12 mouse cellular contexts compared by ENCODE assay signal in genomic region chr7:46122964-46123363, GRCm38 (mm10). TPM values are rescaled to one million over a fixed set of nuclear protein-coding genes. Genes with fewer than 3 reads are reported as not detected.
A peak's percentile ranks its signal among the peaks of the same experiment; 100 is the strongest.
DNase-seq lines count a peak whose midpoint lies in the region; ATAC-seq lines count a peak whose summit lies in the region.
"Had no signal": no experiment of that assay in that cellular context is flagged by ENCODE, and none has a peak within 500 bp of the region (broad histone marks: within the 10 kb centered on the region; RNA-seq: fewer than 3 reads in every experiment).

No protein-coding gene starts in this region.

- no peak for ATAC-seq in cerebellum, adult (ENCODE audit: insufficient number of reproducible peaks, low FRiP score, low TSS enrichment)
- ATAC-seq in megakaryocyte, adult 5-6 weeks (ENCODE audit: poor library complexity, severe bottlenecking) = no peak
- ATAC-seq: inflammation-experienced regulatory T-cells, adult 6 months had no signal

- DNase-seq in cerebellum, adult 11-12 months = peak; percentile 6
- peak; percentile 19 to 36 for DNase-seq in lung, adult 18-20 months
- DNase-seq in lung, postnatal 25 days (ENCODE audit: low spot score) = no peak
- peak; percentile 34 for DNase-seq in embryo, embryonic 11 days
- DNase-seq in lung, postnatal 36 days = peak; percentile 23
- no peak for DNase-seq in adrenal gland, postnatal 4 days (ENCODE audit: low spot score in 2 of 2)
- DNase-seq: cerebellum, adult 9-10 months; right cerebral cortex, postnatal 4 days; thymus, postnatal 4 days had no signal

RNA-seq across cellular contexts. Expression of gene Kcnj11, which starts 22.4 kb away (rescaled TPM):
- 1 to 10 TPM; 2.3 to 2.8 TPM for total RNA-seq in adrenal gland, postnatal 4 days (2021)
- total RNA-seq in megakaryocyte, adult 5-6 weeks (2015) = not detected in 2 replicates
- total RNA-seq in megakaryocyte, adult 5-6 weeks (2017) = not detected in 2 replicates

RNA-seq across cellular contexts. Expression of gene Abcc8, which starts 56.9 kb away (rescaled TPM):
- 1 to 10 TPM in 1 of 2 experiments, under 1 TPM in 1; 0.76 to 9.4 TPM for total RNA-seq in adrenal gland, postnatal 4 days (2021)
- not detected in 2 replicates for total RNA-seq in megakaryocyte, adult 5-6 weeks (2015)
- 0.04 TPM in 1 of 2 replicates, not detected in the other for total RNA-seq in megakaryocyte, adult 5-6 weeks (2017)

Comparison
In these comparisons a context has a peak if more than half of its experiments do, and no peak if none do; other contexts are left out.
1. DNase-seq: peak in cerebellum, adult 11-12 months (single experiment), lung, adult 18-20 months (2 of 2), embryo, embryonic 11 days (single experiment) and lung, postnatal 36 days (single experiment); none in lung, postnatal 25 days (single experiment) and adrenal gland, postnatal 4 days (0 of 2).